Mouse (Mus musculus) cortical plate, adult 2 months (tissue): ENCODE measurements at regions not wholly inside any gene's neighbourhood (a gene's known extent, or its start where the extent isn't known, plus 50 kb on each side); places are given as distances from the start of the nearest gene placed in this dataset.

Experiments used
- H3K27ac ChIP-seq: fragments of 200-500 bp; 2 replicates; pipeline ENCODE4 v1.5.1; 2012; ENCODE audit warnings: low read length, control low read depth, inconsistent platforms; ENCODE audit not compliant: insufficient read depth
- H3K4me1 ChIP-seq: fragments of 200-500 bp; 2 replicates; pipeline ENCODE4 v1.6.1; 2011; ENCODE audit warnings: low read length; ENCODE audit not compliant: control insufficient read depth, insufficient read depth
- H3K4me3 ChIP-seq: fragments of 200-500 bp; 2 replicates; pipeline ENCODE4 v1.5.1; 2011; ENCODE audit warnings: mild to moderate bottlenecking, low read length, control low read depth; ENCODE audit not compliant: insufficient read depth
- CTCF ChIP-seq: fragments of 200-500 bp; IDR thresholded peaks from 2 replicates; pipeline ENCODE4 v1.5.1; 2011; ENCODE audit warnings: mild to moderate bottlenecking, control low read depth, low read length; ENCODE audit not compliant: insufficient read depth; ENCODE audit errors: extremely low read depth
- POLR2A ChIP-seq: fragments of 200-500 bp; IDR thresholded peaks from 2 replicates; pipeline ENCODE4 v1.6.1; 2011; ENCODE audit warnings: mild to moderate bottlenecking, low read length, control low read depth; ENCODE audit not compliant: insufficient read depth; ENCODE audit errors: extremely low read depth

DNA sequence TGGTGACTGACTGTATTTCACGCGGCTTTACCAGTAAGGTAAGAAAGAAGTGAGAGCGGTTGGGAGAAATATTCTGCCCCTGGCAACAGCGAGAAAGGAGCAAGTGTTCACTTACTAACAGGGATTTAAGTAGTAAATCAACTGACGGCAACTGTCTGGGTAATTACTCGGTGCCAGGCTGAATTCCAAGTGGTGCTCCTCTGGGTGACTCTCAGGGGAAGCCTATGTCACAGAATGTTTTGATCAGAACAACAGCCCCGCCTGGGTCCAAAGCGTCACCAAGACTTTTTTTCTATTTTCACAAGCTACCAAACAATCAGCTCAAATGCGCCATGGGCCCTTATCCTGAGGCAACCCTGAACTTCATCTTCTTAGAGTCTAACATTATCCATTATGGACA is 100.4 kb upstream of the Rmdn2 start:
- no peak overlapping the region for H3K4me3 ChIP-seq
- no peak overlapping the region for H3K27ac ChIP-seq
- TF ChIP-seq CTCF (no peak), POLR2A (no peak)
- peaks cover 5% of the 10 kb centered on the region; the same call in 1 of the 2 replicates for H3K4me1 ChIP-seq

DNA sequence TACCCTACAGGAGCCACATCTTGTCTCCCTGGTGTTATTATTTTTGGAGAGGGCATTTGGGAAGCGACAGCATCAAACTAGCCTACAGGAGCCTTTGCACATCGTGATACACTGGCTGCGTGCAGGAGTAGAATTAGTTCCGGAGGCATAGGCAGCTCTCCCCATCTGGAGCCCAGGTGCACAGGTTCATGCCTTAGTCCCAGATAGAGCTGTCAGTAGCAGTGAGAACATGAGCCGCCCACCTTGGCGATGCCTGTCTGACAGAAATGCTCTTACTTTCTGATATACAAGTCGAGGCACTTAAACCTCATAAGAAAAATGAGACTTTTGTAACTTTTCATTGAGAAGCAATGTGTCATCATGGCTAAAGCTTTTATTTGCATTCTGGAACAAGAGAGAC is 97.6 kb upstream of the Rmdn2 start:
- no peak overlapping the region for H3K27ac ChIP-seq
- TF ChIP-seq CTCF (no peak), POLR2A (no peak)
- peaks cover 5% of the 10 kb centered on the region; the same call in 1 of the 2 replicates for H3K4me1 ChIP-seq
- H3K4me3 ChIP-seq = no peak overlapping the region

DNA sequence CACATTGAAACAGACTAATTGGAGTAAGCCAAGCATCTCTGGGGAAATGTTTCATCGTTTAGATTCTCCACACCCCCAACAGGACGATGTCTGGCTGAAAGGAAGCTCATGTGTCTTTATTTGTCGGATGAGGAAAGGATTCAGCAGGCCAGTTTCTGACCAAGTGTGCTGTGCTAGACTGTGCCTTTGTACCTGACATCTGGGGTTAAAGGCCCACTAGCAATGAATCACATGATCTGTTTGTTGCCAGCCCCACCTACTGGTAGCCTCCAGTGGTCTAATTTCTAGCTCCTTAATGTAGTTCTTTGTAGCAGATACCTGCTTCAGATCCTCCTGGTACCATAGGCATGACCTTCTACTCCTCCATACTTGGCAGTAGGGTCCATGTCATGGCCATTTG is 93.5 kb upstream of the Rmdn2 start:
- peaks cover 3% of the 10 kb centered on the region; the same call in 1 of the 2 replicates for H3K4me1 ChIP-seq
- no peak for TF ChIP-seq POLR2A
- peak; percentile 28; the same call in 1 of the 2 replicates for TF ChIP-seq CTCF
- H3K4me3 ChIP-seq = no peak overlapping the region
- no peak overlapping the region for H3K27ac ChIP-seq

DNA sequence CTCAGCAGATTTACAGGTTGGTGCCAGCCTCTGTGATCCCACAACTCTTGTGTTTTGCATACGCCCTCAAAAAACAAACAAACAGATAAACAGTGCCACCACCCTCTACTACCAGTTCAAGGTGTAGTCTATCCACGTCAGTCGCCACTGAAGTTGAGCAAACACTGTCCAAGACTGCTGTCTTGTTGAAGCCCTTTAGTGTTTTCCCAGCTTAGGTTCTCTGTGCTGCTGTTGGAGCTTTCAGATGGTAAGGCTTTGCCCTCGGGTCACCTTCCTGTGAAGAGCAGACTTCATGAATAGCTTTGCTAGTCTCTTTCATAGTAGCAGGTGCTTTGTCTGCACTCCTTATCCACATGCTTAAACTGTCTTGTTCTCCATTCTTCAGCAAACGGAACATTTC is 93.0 kb upstream of the Rmdn2 start:
- TF ChIP-seq POLR2A = no peak
- TF ChIP-seq CTCF = no peak
- Histone ChIP-seq H3K27ac (no peak overlapping the region), H3K4me3 (no peak overlapping the region), H3K4me1 (peaks cover 3% of the 10 kb centered on the region; the same call in 1 of the 2 replicates)

DNA sequence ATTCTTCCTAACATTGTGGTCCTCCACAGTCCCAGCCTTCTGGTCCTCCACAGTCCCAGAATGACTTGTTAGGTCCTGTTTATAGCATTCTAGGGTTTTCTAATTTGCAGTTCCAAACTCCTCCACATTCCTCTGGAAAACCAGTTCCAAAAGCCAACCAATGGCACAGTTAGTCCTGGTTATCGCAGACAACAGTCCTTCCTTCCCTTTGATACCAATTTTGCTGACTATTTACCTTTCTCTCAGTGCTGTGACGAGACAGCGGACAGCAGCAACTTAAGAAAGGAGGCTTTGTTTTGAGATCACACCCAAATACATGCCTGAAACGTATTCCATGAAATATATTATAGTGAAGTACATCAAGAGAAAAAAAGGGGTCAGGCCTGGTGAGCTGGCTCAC is 92.3 kb upstream of the Rmdn2 start:
- Histone ChIP-seq H3K4me1 (peaks cover 3% of the 10 kb centered on the region; the same call in 1 of the 2 replicates), H3K27ac (no peak overlapping the region), H3K4me3 (no peak overlapping the region)
- TF ChIP-seq CTCF (no peak), POLR2A (no peak)

DNA sequence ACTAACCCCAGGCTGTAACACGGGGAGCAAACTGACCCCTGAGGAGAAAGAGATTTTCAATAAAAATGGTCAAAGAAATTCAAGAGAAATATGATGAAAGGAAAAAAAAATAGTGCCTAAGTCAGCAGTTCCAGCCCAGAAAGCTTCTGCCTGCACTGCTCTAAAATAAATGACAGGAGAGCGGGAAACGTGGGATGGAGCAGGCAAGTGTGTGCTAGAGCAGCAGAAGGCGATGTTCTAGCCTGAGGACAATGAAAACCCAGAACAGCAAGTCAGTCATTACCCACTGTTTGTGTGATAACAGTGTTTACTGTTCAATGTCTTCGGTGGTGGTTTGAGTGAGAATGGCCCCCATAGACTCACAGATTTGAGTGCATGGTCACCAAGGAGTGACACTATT is 91.4 kb upstream of the Rmdn2 start:
- Histone ChIP-seq H3K4me1 (peaks cover 1% of the 10 kb centered on the region; the same call in 1 of the 2 replicates), H3K4me3 (no peak overlapping the region), H3K27ac (no peak overlapping the region)
- TF ChIP-seq CTCF (no peak), POLR2A (no peak)

DNA sequence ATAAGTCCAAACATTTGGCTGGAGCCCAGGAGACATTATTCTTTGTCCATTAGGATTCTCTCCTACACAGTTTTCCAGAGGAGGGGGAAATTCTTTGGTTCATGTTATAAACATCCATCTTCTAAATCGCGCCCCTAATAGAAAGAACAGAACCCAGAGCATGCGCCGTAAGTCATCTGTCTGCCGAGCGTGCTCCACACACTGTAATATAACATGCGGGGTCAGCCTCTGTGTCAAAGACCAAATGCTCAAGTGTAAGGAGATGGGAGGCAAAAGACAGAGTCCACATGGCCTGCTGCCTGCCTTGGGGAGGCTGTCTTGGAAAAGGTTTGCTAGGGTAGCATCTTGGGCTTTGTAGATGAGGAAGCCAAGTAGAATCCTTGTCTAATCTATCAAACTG is 90.0 kb upstream of the Rmdn2 start:
- Histone ChIP-seq H3K4me1 (no peaks in the 10 kb centered on the region; the same call in 1 of the 2 replicates), H3K27ac (no peak overlapping the region), H3K4me3 (no peak overlapping the region)
- TF ChIP-seq POLR2A (no peak), CTCF (no peak)

DNA sequence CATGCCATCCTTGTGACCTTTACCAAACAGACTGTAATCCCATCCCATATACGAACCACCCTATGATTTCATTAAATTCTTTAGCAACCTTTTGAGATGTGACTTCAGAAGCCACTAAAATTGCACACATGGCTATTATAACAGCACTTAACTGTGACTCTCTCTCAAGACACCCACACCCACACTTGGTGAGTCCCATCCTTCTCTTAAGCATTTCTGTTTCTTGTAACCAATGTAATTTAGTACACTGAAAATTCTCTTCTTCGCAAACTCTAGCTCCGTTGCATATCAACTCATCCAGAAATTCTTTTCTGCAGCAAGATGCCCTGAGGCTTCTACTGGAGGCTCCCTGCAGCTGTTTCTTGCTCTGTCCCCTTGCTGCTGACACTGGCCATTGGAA is 88.4 kb upstream of the Rmdn2 start:
- Histone ChIP-seq H3K27ac (peak overlapping the region; percentile 65; the same call in 1 of the 2 replicates), H3K4me3 (no peak overlapping the region), H3K4me1 (no peaks in the 10 kb centered on the region; the same call in 1 of the 2 replicates)
- TF ChIP-seq CTCF (no peak), POLR2A (no peak)

DNA sequence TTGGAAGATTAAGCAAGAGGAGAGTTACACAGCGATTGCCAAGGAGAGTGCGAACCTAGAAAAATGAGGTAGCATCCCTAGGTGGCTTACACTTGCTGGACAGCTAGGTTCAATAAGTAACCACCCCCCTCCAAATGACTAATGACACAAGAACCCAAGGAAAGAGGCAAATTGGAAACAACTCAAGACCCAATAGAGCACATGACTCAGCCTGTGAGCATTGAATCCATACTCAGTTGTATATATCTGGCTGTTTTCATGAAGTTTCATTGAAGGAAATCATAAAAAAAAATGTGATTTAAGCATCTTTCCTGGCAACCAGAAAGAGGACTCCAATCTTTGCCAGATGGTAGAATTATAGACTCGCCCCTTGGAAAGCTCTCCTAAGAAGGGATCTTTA is 84.3 kb upstream of the Rmdn2 start:
- no peak overlapping the region for H3K27ac ChIP-seq
- H3K4me3 ChIP-seq = no peak overlapping the region
- H3K4me1 ChIP-seq = no peaks in the 10 kb centered on the region
- TF ChIP-seq CTCF (no peak), POLR2A (no peak)

DNA sequence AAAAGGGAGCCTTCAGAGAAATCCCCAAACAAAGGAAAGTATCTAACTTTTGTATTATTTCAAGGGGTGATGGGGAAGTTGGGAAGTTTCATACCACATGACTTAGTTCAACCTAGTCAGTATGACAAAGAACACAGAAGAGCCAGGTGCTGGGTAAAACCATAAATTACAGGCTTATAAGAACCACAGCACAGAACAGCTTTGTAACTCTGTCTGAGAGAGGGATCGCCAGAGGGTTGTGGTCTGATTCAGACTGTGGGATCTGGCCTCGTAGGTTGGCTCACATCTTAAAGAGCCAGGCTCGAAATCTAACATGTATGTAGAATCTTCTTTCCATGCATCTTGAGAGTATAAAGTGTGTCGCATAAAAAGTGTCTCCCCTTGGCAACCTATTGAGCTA is 75.1 kb upstream of the Rmdn2 start:
- no peak for TF ChIP-seq CTCF
- no peak for TF ChIP-seq POLR2A
- Histone ChIP-seq H3K27ac (no peak overlapping the region), H3K4me3 (no peak overlapping the region), H3K4me1 (no peaks in the 10 kb centered on the region)

DNA sequence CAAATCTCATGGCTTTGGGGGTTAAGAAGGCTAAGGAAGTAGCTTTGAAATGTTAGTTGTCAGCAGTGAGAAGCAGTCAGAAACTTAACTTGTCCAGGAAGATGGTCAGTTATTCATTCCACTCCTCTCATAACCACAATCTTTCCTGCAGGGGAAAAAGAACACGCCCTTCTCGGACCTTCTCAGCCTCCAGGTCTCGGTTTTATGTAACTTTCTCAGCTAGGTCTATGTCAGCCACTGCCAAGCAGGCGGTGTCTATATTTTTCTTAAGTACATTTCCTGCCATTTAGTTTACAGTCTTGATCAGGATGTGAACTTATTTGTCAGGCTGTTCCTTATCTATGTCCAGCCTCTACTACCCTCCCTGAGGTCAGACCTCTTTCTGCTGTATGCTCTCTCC is 72.9 kb upstream of the Rmdn2 start:
- Histone ChIP-seq H3K4me1 (no peaks in the 10 kb centered on the region), H3K4me3 (no peak overlapping the region), H3K27ac (no peak overlapping the region)
- TF ChIP-seq POLR2A = no peak
- TF ChIP-seq CTCF = no peak
